Mouse (Mus musculus): Measurements from ENCODE around the gene Mrpl28. TPM values are rescaled to one million over a fixed set of nuclear protein-coding genes. Genes with fewer than 3 reads are reported as not detected.
A peak's percentile ranks its signal among the peaks of the same experiment; 100 is the strongest.

Mrpl28 gene
- polyA plus RNA-seq, 1 experiment from 2014 or later = 118 TPM

DNA sequence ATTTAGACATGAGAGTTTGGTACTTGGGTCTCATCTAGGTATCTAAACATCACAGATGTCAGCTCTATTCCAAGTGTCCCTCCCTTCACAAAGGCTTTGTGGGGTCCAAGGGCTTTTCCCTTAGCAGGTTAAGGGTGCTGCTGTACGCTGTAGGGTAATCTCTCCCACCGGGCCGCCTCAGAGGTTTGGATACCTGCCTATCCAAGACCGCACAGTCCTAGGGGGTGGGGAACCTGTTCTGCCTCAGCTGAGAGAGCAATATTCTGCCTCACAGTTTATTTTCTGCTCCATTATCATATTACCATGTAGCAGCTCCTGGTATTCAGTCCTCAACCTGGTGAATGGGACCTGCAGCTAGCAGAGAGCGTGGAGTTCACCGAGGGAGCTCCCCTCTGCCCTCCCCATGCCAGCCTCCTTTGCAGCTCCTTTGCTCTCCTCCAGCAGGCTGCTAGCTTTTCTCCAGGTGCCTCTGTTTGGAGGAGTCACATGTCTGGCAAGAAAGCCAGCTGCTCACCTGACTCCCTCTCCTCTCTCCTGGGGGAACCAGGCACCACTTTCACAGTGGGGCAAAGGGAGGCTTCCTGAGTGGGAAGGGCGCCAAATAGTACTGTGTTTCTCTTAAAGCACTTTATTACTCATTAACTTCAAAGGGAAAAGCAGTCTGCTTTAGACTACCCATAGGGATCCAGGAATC lies 7.9 kb upstream of the Mrpl28 start:
- in situ Hi-C loops (cut with MboI; ENCODE audit: low pct_unique_long_range_greater_than_20kb) = no loop called here
- no peak for TF ChIP-seq CTCF (IDR thresholded peaks at IDR 0.05)
- no peaks in the 10 kb centered on the region for H3K27me3 ChIP-seq
- POLR2A ChIA-PET = no interaction called here
- CTCF ChIA-PET = interaction anchor here (1.1 to 1.2 kb wide), 2 partner anchors 10 to 106 kb away, joined by 3 to 4 read pairs; no protein-coding TSS in a partner anchor
- ATAC-seq = no peak
- no peak for DNase-seq (ENCODE audit: low read depth, low spot score)

DNA sequence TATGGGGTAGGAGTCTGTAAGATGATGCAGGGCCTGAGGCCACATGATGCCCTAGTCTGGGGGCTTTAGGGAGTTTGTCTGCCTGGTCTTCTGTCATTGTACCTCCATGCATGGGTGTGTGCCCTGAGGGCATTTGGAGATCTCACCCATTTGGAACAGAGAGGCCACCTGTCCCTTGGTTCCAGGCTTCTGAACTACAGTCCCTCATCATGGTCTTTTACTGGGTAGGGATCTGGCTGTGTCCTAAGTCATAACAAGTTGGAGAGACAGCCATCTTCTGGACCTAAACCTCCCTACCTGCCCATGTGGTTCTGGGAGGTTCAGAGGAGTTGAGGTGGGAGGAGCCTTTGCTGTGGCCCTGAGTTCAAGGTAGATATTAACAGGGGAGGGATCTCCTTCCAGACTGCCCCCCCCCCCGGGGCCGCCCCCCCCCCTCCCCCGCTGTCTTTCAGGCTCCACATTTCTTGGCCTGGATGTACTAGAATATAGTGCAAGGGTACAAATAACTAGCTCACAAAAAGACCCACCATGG lies 7.3 kb upstream of the Mrpl28 start:
- in situ Hi-C loops (cut with MboI; ENCODE audit: low pct_unique_long_range_greater_than_20kb) = no loop called here
- TF ChIP-seq CTCF (IDR thresholded peaks at IDR 0.05) = no peak
- H3K27me3 ChIP-seq = no peaks in the 10 kb centered on the region
- CTCF ChIA-PET = interaction anchor here (1.2 kb wide), 1 partner anchor 105 kb away, joined by 4 read pairs; no protein-coding TSS in a partner anchor
- POLR2A ChIA-PET = no interaction called here
- DNase-seq (ENCODE audit: low read depth, low spot score) (no peak), ATAC-seq (no peak)

DNA sequence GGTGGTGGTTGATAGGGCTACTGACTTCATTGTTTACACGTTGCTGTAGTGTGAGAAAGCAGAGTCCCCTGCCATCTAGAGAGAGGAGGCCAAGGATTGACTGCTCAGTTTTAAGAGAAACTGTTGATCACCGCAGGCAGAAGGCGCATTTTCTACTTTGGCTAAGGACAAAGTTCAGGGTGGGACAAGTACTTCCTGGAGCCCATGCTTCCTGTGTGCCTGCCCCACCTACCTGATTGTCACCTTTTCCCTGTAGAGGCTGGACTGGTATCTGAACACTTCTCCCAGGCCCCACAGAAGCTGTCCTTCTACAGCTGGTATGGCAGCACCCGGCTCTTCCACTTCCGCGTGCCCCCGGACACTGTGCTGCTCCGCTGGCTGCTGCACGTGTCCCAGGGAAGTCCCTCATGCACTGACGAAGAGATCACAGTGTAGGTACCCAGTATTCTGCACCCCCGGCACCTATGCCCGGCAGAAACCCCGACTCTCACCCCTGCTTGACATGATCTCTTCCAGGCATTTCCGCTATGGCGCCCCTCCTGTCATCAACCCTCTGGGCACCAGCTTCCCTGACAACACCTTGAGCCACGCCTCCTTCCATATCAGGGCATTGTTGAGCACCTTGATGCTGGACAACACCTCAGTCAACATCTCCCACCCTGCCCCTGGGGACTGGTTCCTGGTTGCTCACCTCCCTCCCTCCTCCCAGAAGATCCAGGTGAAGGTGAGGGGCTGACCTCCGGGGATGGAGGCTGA lies 6.6 kb upstream of the Mrpl28 start:
- no peak for ATAC-seq
- no peaks in the 10 kb centered on the region for H3K27me3 ChIP-seq
- in situ Hi-C loops (cut with MboI; ENCODE audit: low pct_unique_long_range_greater_than_20kb) = no loop called here
- ChIA-PET POLR2A (no interaction called here), CTCF (interaction anchor here (1.3 kb wide), 1 partner anchor 127 kb away, joined by 4 read pairs; the partner anchor contains the start of gene Fam234a)
- DNase-seq (ENCODE audit: low read depth, low spot score) = no peak
- TF ChIP-seq CTCF (IDR thresholded peaks at IDR 0.05) = no peak

DNA sequence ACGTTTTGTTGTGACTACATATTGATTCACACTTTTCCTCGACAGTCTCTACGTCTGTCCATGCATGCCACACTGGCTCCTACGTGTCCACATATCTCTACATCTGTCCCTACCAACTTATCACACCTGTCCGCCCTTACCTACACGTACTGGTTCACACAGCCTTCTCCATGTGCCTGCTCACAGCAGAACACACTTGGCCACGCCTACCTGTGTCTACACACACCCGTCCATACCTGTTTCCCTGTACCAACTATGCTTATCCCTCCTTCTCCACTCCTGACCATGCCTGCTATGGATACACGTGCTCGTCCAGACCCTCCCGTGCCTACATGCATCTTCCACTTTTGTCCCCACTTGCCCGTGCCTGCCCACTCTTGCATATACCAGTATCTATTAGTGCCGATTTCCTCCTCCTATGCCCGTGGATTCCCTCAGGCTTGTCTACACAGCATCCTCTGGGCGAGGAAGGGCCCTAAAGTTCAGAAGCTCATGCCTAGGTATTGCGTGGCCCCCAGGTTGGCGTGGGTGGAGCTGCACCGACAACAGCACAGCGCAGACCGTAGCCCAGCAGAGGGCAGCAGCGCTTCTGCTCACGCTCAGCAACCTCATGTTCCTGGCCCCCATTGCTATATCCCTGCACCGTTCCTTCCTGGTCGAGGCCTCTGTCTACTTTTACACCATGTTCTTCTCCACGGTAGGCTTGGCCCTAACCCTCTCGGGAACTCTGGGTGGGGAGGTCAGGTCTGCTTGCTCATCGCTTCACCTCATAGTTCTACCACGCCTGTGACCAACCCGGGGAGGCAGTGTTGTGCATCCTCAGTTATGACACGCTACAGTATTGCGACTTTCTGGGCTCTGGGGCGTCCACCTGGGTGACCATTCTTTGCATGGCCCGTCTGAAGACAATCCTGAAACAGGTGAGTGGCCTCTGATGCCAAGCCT lies 3.3 kb upstream of the Mrpl28 start:
- no peak for DNase-seq (ENCODE audit: low read depth, low spot score)
- in situ Hi-C loops (cut with MboI; ENCODE audit: low pct_unique_long_range_greater_than_20kb) = loop anchor here (5.0 kb wide), 3 partner anchors 72 to 332 kb away; partner anchors contain the start of gene Fam234a

DNA sequence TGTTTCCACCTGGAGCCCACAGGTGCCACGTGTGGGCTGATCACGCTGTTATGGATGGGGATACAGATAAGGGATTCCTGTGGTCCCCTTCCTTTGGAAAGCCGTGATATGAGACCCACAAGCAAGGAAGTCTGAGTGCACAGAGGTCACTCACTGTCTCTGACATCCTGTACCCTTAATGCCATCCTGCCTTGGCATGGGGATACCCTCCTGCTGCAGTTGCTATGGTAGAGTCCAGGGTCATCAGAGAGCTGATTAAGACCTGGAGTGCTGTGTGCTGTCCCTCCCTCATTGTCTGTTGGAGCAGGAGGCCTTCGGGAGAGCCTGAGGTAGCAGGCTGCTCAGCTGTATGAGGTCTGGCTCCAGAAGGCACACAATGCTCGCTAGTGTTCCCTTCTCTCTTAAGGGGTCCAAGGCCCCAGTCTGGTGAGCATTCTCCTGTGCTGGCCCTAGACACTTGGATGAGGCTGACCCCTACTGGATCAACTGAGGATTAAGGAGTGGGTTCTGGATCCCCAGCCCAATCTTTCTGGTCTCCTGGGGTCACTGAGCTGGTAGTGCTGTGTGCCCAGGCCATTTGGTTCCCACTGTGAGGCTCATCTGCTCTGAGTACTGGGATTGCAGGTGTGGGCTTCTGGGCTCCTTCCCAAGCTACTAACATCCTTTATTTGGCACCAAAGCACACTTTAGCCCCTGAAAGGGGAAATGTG lies 714 bp upstream of the Mrpl28 start:
- ChIA-PET POLR2A (interaction anchor here (1.5 kb wide), 1 partner anchor 15 kb away, joined by 5 read pairs; no protein-coding TSS in a partner anchor), CTCF (no interaction called here)
- in situ Hi-C loops (cut with MboI; ENCODE audit: low pct_unique_long_range_greater_than_20kb) = loop anchor here (5.0 kb wide), 3 partner anchors 70 to 330 kb away; partner anchors contain the start of gene Fam234a
- DNase-seq (ENCODE audit: low read depth, low spot score) = no peak
- ATAC-seq = no peak
- no peak for TF ChIP-seq CTCF (IDR thresholded peaks at IDR 0.05)
- H3K27me3 ChIP-seq = no peaks in the 10 kb centered on the region

More for the DNA sequence above, 3.3 kb upstream of the Mrpl28 start:
- H3K27me3 ChIP-seq = no peaks in the 10 kb centered on the region
- POLR2A ChIA-PET = interaction anchor here (0.6 kb wide), 1 partner anchor 76 kb away, joined by 3 read pairs; no protein-coding TSS in a partner anchor
- no peak for TF ChIP-seq CTCF (IDR thresholded peaks at IDR 0.05)
- ATAC-seq = peak; percentile 48
- CTCF ChIA-PET = interaction anchor here (1.6 kb wide), 1 partner anchor 123 kb away, joined by 4 read pairs; no protein-coding TSS in a partner anchor

DNA sequence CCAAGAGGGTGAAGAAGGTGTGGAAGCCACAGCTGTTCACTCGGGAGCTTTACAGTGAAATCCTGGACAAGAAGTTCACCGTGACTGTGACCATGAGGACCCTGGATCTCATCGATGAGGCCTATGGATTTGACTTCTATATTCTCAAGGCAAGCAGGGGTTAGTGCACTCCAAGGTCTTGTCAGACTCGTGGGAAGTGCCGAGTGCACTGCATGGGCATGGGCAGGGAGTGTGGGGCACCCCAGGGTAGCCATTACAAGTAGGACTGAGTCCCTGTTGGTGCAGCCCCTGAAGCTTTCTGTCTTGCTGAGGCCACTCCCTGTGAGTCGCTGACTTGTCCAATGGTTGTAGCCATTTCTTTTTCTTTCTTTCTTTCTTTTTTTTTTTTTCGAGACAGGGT lies 1.3 kb downstream of the Mrpl28 start:
- in situ Hi-C loops (cut with MboI; ENCODE audit: low pct_unique_long_range_greater_than_20kb) = loop anchor here (5.0 kb wide), 3 partner anchors 68 to 328 kb away; partner anchors contain the start of gene Fam234a
- H3K27me3 ChIP-seq = no peaks in the 10 kb centered on the region

DNA sequence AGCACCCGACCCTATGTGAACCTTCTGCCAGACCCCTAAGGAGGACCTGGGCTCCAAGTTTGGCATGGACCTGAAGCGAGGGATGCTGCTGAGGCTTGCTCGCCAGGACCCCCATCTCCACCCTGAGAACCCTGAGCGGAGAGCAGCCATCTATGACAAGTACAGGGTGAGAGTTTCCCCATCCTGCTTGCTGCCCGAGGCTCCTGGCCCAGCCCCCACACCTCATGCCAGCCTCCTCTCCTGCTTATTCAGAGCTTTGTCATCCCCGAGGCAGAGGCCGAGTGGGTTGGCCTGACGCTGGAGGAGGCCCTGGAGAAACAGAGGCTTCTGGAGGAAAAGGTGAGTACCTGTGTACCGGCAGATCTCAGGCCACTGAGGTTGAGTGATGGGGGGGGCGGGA lies 1.9 kb downstream of the Mrpl28 start:
- DNase-seq (ENCODE audit: low read depth, low spot score) (no peak), ATAC-seq (no peak)
- no peak for TF ChIP-seq CTCF (IDR thresholded peaks at IDR 0.05)
- ChIA-PET CTCF (no interaction called here), POLR2A (no interaction called here)
- in situ Hi-C loops (cut with MboI; ENCODE audit: low pct_unique_long_range_greater_than_20kb) = no loop called here
- no peaks in the 10 kb centered on the region for H3K27me3 ChIP-seq

More for the DNA sequence above, 1.3 kb downstream of the Mrpl28 start:
- ChIA-PET POLR2A (interaction anchor here (0.6 to 1.2 kb wide), 2 partner anchors 17 to 43 kb away, joined by 3 read pairs; no protein-coding TSS in a partner anchor), CTCF (no interaction called here)
- DNase-seq (ENCODE audit: low read depth, low spot score) = no peak
- TF ChIP-seq CTCF (IDR thresholded peaks at IDR 0.05) = no peak
- no peak for ATAC-seq

DNA sequence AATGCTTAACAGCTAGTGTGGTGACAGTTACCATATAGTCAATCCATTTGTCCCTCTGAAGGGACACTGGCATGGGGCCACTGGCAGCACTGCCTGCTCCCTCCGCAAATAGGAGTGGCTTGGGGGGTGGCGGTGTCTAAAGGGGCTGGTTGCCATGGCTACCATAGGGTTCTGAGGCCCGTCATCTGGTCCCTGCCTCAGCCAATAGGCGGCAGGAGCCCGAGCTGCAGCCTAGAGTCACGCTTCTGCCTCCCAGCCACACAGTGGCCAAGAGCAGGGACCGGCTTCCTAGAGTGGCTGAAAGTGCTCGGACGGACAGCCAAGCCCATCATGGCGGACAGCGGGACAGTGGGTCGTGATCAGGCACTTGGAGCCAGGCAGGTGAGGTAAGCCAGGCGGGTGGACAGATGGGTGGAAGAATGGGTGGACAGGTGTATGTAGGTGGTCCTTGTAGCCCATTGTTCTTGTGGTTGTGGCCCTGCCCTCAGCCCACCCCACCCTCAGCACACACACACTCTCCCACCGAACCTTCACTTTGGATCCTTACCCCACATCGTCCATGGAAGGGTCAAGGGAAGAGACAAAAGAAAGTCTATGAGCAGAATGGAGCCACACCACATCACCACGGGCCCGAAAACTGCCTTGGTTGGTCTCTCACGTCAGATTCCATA lies 7.9 kb downstream of the Mrpl28 start:
- no peaks in the 10 kb centered on the region for H3K27me3 ChIP-seq
- no peak for ATAC-seq
- DNase-seq (ENCODE audit: low read depth, low spot score) = no peak
- ChIA-PET CTCF (no interaction called here), POLR2A (no interaction called here)
- no peak for TF ChIP-seq CTCF (IDR thresholded peaks at IDR 0.05)
- in situ Hi-C loops (cut with MboI; ENCODE audit: low pct_unique_long_range_greater_than_20kb) = no loop called here

Measured in Patski (cell line).